Mouse (Mus musculus): ENCODE measurements around the gene S100a13.

DNA sequence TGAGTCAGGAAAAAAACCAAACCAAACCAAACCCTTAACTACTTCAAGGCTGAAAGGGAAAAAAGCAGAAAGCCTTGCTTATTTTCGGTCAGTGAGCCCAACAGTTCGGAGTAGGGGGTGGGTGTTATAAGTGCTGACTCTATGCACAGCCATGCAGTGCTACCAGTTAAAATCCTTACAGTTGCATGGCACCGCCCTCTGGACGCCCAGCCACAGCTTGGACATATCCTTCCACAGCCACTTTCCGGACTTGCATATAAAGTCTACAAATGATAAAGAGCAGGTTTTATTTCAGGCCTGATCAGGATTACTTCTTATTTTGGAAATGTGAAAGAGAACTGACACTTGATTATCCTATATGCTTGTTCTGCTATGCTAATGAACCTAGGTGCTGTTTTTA, 9.0 kb upstream of the S100a13 start:
- TF ChIP-seq POLR2A (IDR thresholded peaks at IDR 0.05; ENCODE audit: borderline replicate concordance, insufficient read depth, low read length) (no peak), CTCF (IDR thresholded peaks at IDR 0.05; ENCODE audit: borderline replicate concordance, insufficient read depth, low read depth, low read length) (no peak)

Measured in cerebellum, adult 2 months (tissue).